ENCODE assay signal across 1 mouse cellular context in genomic region chr11:100703366-100703765, GRCm38 (mm10).
TF ChIP-seq lines count a peak whose summit lies in the region.

No protein-coding gene starts in this region.

TF ChIP-seq in CH12.LX, 34 proteins besides CTCF, POLR2A, EP300 and RAD21:
- TF ChIP-seq UBTF (IDR thresholded peaks at IDR 0.05; ENCODE audit: low read depth, low read length) (no peak), MAZ (IDR thresholded peaks at IDR 0.05; ENCODE audit: low read depth, low read length) (no peak), MXI1 (IDR thresholded peaks at IDR 0.05; ENCODE audit: low read depth, low read length) (no peak; the same call in 1 of the 2 replicates), POLR2AphosphoS2 (IDR thresholded peaks at IDR 0.05; ENCODE audit: low read depth, low read length) (no peak), NRF1 (IDR thresholded peaks at IDR 0.05; ENCODE audit: low read depth, low read length) (no peak), SIN3A (IDR thresholded peaks at IDR 0.05; ENCODE audit: low read length) (no peak; the same call in none of the 2 replicates), ZKSCAN1 (IDR thresholded peaks at IDR 0.05; ENCODE audit: borderline replicate concordance, low read depth, low read length) (no peak), MAFK (IDR thresholded peaks at IDR 0.05; ENCODE audit: insufficient replicate concordance, low read length) (no peak), KAT2A (IDR thresholded peaks at IDR 0.05; ENCODE audit: insufficient replicate concordance, low read length) (no peak), NELFE (IDR thresholded peaks at IDR 0.05; ENCODE audit: low read depth, low read length) (no peak), JUND (conservative IDR thresholded peaks at IDR 0.05; ENCODE audit: low read depth, low read length) (no peak), BHLHE40 (IDR thresholded peaks at IDR 0.05; ENCODE audit: low read depth, low read length) (no peak)
